Mouse (Mus musculus) limb, embryonic 14.5 days (tissue): ENCODE data around the gene Cacna2d4. TPM values are rescaled to one million over a fixed set of nuclear protein-coding genes. Genes with fewer than 3 reads are reported as not detected.
"Not testable (repeated sequence)": the region's sequence is repeated elsewhere in the genome, so short reads cannot be mapped to it uniquely, and the experiment has no call there.

ENCODE experiments used
- ATAC-seq: fragments of 200-750 bp; cut with Nextera tagmentation; 2 replicates; pipeline ENCODE4 v1.8.0; 2017; ENCODE audit warnings: low read depth, moderate number of reproducible peaks, moderate TSS enrichment; ENCODE audit not compliant: low FRiP score
- DNase-seq: peaks from one replicate; pipeline ENCODE4 v3.0.0-alpha.2; 2015; ENCODE audit warnings: low spot score
- H3K27ac ChIP-seq: fragments of 300-500 bp; sonication (generic); replicated peaks from 2 replicates; pipeline ENCODE4 v1.5.1; 2014; ENCODE audit warnings: low read depth, mild to moderate bottlenecking, low read length, moderate library complexity, mixed read lengths
- H3K27me3 ChIP-seq: fragments of 300-500 bp; sonication (generic); 2 replicates; pipeline ENCODE4 v1.6.1; 2014; ENCODE audit warnings: low read length, mixed read lengths; ENCODE audit not compliant: control insufficient read depth, insufficient read depth
- H3K36me3 ChIP-seq: fragments of 300-500 bp; sonication (generic); 2 replicates; pipeline ENCODE4 v1.6.1; 2014; ENCODE audit warnings: mild to moderate bottlenecking, low read length, moderate library complexity, mixed read lengths; ENCODE audit not compliant: control insufficient read depth, insufficient read depth
- H3K4me1 ChIP-seq: fragments of 300-500 bp; sonication (generic); 2 replicates; pipeline ENCODE4 v1.6.1; 2014; ENCODE audit warnings: antibody characterized with exemption, low read length, mixed read lengths; ENCODE audit not compliant: control insufficient read depth, insufficient read depth
- H3K4me2 ChIP-seq: fragments of 300-500 bp; sonication (generic); replicated peaks from 2 replicates; pipeline ENCODE4 v1.6.1; 2014; ENCODE audit warnings: low read depth, mild to moderate bottlenecking, low read length, moderate library complexity; ENCODE audit not compliant: severe bottlenecking
- H3K4me3 ChIP-seq: fragments of 300-500 bp; sonication (generic); replicated peaks from 2 replicates; pipeline ENCODE4 v1.5.1; 2014; ENCODE audit warnings: low read length
- H3K9ac ChIP-seq: fragments of 300-500 bp; sonication (generic); 2 replicates; pipeline ENCODE4 v1.6.1; 2014; ENCODE audit warnings: mild to moderate bottlenecking, low read depth, low read length, moderate library complexity; ENCODE audit not compliant: severe bottlenecking
- H3K9me3 ChIP-seq: fragments of 300-500 bp; sonication (generic); 2 replicates; pipeline ENCODE4 v1.6.1; 2016; ENCODE audit warnings: low read length; ENCODE audit not compliant: control insufficient read depth
- POLR2A ChIP-seq: fragments of 200-500 bp; IDR thresholded peaks from 2 replicates; pipeline ENCODE4 v1.8.0; 2012; ENCODE audit warnings: inconsistent platforms, mild to moderate bottlenecking, moderate library complexity, borderline replicate concordance; ENCODE audit not compliant: insufficient read depth, insufficient read length; ENCODE audit errors: extremely low read depth
- WGBS: fragments of 180-500 bp; shearing (Covaris S2); extraction: QIAGEN DNeasy Blood & Tissue Kit; methylation state at CpG from one replicate; pipeline ENCODE4 v1.1.7; 2014; 5-methylcytosine and 5-hydroxymethylcytosine counted together
- polyA plus RNA-seq, 2 experiments: library from polyadenylated mRNA; depleted of rRNA in 1 of 2; stranded (reverse) in 1 of 2; unstranded in 1 of 2; fragments of >200 nt; fragmentation: Nextera tagmentation in 1 of 2; extraction: Ambion mirVana in 1 of 2; gene quantifications; 2 replicates each; pipeline versions ENCODE4 v1.2.1 to v1.2.3; 2012 to 2014

Cacna2d4 gene
- polyA plus RNA-seq, 2 experiments = 0.08 TPM; not detected in 1

GRCm38 (mm10) chr6:119200362-119200761, 36.0 kb upstream of the Cacna2d4 start:
- Histone ChIP-seq H3K4me2 (no peak overlapping the region), H3K27ac (no peak overlapping the region), H3K36me3 (peaks cover 19% of the 10 kb centered on the region), H3K27me3 (no peaks in the 10 kb centered on the region), H3K4me1 (peaks cover 8% of the 10 kb centered on the region; the same call in 1 of the 2 replicates), H3K9ac (no peak overlapping the region), H3K9me3 (no peaks in the 10 kb centered on the region), H3K4me3 (no peak overlapping the region)
- no peak for ATAC-seq
- TF ChIP-seq POLR2A = no peak
- 55% methylated on average over 5 of the region's 5 CpGs for WGBS
- no peak for DNase-seq

- WGBS = 97% methylated on average over 4 of the region's 4 CpGs
- ATAC-seq = no peak
Observed at GRCm38 (mm10) chr6:119201575-119201974, 34.8 kb upstream of the Cacna2d4 start.

DNA sequence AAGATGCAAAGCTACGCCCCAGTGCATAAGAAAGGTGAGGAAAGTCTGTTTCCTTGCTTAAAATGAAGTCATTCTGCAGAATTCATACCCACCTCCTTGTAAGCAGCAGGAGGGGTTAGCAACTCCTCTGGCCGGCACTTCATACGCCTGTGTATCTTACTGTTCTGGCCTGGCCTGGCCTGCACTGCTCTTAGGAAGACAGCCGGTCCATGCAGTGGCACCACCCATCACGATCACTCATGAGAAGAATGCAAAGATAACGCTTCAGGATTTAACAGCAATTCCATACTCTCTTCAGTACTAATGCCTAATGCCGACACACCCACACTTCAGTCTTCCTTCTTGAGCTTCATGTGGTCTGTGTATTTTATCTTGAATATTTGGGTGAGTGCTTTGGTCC, 32.0 kb upstream of the Cacna2d4 start:
- H3K27me3 ChIP-seq = no peaks in the 10 kb centered on the region
- ATAC-seq = no peak
- peaks cover 16% of the 10 kb centered on the region for H3K36me3 ChIP-seq
- H3K4me3 ChIP-seq = no peak overlapping the region
- no peaks in the 10 kb centered on the region for H3K9me3 ChIP-seq
- 91% methylated on average over 7 of the region's 7 CpGs for WGBS
- H3K27ac ChIP-seq = no peak overlapping the region
- H3K9ac ChIP-seq = no peak overlapping the region
- TF ChIP-seq POLR2A = no peak
- DNase-seq = no peak
- 0 out of 2 replicates have a peak, but pooled peaks cover under 1% of the 10 kb centered on the region for H3K4me1 ChIP-seq
- no peak overlapping the region for H3K4me2 ChIP-seq

More at GRCm38 (mm10) chr6:119201575-119201974, 34.8 kb upstream of the Cacna2d4 start:
- Histone ChIP-seq H3K4me2 (no peak overlapping the region), H3K27ac (no peak overlapping the region), H3K4me3 (no peak overlapping the region), H3K9me3 (no peaks in the 10 kb centered on the region), H3K36me3 (peaks cover 16% of the 10 kb centered on the region), H3K4me1 (peaks cover 8% of the 10 kb centered on the region; the same call in 1 of the 2 replicates), H3K27me3 (no peaks in the 10 kb centered on the region), H3K9ac (no peak overlapping the region)
- no peak for TF ChIP-seq POLR2A
- no peak for DNase-seq

DNA sequence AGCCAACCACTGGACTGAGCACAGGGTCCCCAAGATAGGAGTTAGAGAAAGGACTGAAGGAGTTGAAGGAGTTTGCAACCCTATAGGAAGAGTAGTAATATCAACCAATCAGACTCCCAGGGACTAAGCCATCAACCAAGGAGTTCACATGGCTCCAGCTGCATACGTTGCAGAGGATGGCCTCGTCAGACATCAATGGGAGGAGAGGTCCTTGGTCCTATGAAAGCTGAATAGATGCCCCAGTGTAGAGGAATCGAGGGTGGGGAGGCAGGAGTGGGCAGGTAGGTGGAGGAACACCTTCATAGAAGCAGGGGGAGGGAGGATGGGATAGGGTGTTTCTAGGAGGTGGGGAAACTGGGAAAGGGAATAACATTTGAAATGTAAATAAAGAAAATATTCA, 31.4 kb upstream of the Cacna2d4 start:
- Histone ChIP-seq H3K27me3 (no peaks in the 10 kb centered on the region), H3K9ac (no peak overlapping the region), H3K4me1 (no peaks in the 10 kb centered on the region), H3K4me3 (no peak overlapping the region), H3K9me3 (no peaks in the 10 kb centered on the region), H3K4me2 (no peak overlapping the region), H3K27ac (no peak overlapping the region), H3K36me3 (peaks cover 16% of the 10 kb centered on the region)
- no peak for DNase-seq
- TF ChIP-seq POLR2A = no peak
- WGBS = 75% methylated on average over 3 of the region's 3 CpGs
- no peak for ATAC-seq

DNA sequence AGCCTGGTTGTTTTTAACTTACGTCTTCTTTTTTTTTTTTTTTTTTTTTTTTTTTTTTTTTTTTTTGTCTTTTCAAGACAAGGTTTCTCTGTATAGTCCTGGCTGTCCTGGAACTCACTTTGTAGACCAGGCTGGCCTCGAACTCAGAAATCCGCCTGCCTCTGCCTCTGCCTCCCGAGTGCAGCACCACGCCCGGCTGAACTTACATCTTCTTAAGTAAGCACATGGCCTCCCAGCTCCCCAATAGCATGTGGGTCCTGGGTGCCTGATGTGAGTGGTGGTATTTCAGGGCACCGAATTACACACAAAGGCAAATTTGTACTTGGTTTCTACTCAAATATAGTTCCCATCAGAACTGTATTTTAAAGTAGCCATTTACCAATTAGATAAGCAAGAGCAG, 30.3 kb upstream of the Cacna2d4 start:
- H3K9ac ChIP-seq, H3K4me1 ChIP-seq, H3K27me3 ChIP-seq, H3K4me3 ChIP-seq, H3K4me2 ChIP-seq, DNase-seq, ATAC-seq, H3K9me3 ChIP-seq, H3K27ac ChIP-seq: not testable (repeated sequence)
- WGBS = 87% methylated on average over 7 of the region's 7 CpGs
- peaks cover 12% of the 10 kb centered on the region for H3K36me3 ChIP-seq

DNA sequence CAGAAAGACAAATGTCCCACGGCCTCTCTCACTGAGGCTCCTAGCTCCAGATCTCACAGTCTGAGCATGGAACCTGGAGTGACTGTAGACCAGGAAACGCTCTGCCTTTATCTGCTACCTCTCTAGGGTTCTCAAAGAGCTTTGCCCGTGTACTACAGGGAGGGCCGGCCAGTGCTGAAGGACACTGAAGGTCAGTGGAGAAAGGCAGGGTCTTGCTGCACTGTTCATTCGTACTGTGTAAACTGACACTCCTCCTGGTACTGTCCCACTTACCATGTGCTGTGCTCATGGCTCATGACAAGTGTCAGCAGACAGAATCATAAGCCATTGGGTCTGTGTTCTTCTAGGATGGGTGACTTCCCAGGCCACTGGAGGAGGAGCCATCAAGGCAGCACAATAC, 23.0 kb upstream of the Cacna2d4 start:
- Histone ChIP-seq H3K27ac (no peak overlapping the region), H3K9ac (no peak overlapping the region), H3K36me3 (peaks cover 33% of the 10 kb centered on the region), H3K4me1 (no peaks in the 10 kb centered on the region), H3K4me3 (no peak overlapping the region), H3K9me3 (no peaks in the 10 kb centered on the region), H3K4me2 (no peak overlapping the region), H3K27me3 (no peaks in the 10 kb centered on the region)
- TF ChIP-seq POLR2A = no peak
- ATAC-seq (no peak), DNase-seq (no peak)
- 90% methylated on average over 5 of the region's 5 CpGs for WGBS
